Mouse (Mus musculus) hindbrain, postnatal 0 days (tissue): ENCODE measurements around the gene St6galnac1. TPM values are rescaled to one million over a fixed set of nuclear protein-coding genes. Genes with fewer than 3 reads are reported as not detected.
A peak's percentile ranks its signal among the peaks of the same experiment; 100 is the strongest.

Experiments
- ATAC-seq: fragments of 200-750 bp; cut with Nextera tagmentation; 2 replicates; pipeline ENCODE4 v1.8.0; 2017; ENCODE audit warnings: mild to moderate bottlenecking, moderate TSS enrichment, moderate library complexity
- DNase-seq: peaks from one replicate; pipeline ENCODE4 v3.0.0-alpha.2; 2015; ENCODE audit warnings: low spot score
- H3K27ac ChIP-seq: fragments of 300-500 bp; sonication (generic); 2 replicates; pipeline ENCODE4 v1.5.1; 2014; ENCODE audit warnings: mild to moderate bottlenecking
- H3K27me3 ChIP-seq: fragments of 300-500 bp; sonication (generic); 2 replicates; pipeline ENCODE4 v1.6.1; 2014; ENCODE audit warnings: low read length, mixed read lengths; ENCODE audit not compliant: insufficient read depth
- H3K36me3 ChIP-seq: fragments of 300-500 bp; sonication (generic); 2 replicates; pipeline ENCODE4 v1.6.1; 2014; ENCODE audit warnings: low read length, mixed read lengths; ENCODE audit not compliant: insufficient read depth
- H3K4me1 ChIP-seq: fragments of 300-500 bp; sonication (generic); 2 replicates; pipeline ENCODE4 v1.6.1; 2014; ENCODE audit warnings: antibody characterized with exemption, low read length, mixed read lengths; ENCODE audit not compliant: insufficient read depth
- H3K4me2 ChIP-seq: fragments of 300-500 bp; sonication (generic); 2 replicates; pipeline ENCODE4 v1.6.1; 2014; ENCODE audit warnings: low read depth, mild to moderate bottlenecking, low read length, moderate library complexity, mixed read lengths
- H3K4me3 ChIP-seq: fragments of 300-500 bp; sonication (generic); 2 replicates; pipeline ENCODE4 v1.5.1; 2014; ENCODE audit warnings: low read length
- H3K9ac ChIP-seq: fragments of 300-500 bp; sonication (generic); replicated peaks from 2 replicates; pipeline ENCODE4 v1.6.1; 2014; ENCODE audit warnings: mild to moderate bottlenecking, low read length, moderate library complexity, mixed read lengths
- H3K9me3 ChIP-seq: fragments of 300-500 bp; sonication (generic); 2 replicates; pipeline ENCODE4 v1.6.1; 2016; ENCODE audit warnings: low read length, mixed read lengths
- CTCF ChIP-seq: IDR thresholded peaks from 2 replicates; pipeline ENCODE4 v1.5.1; 2016; ENCODE audit warnings: antibody characterized with exemption, control low read depth, low read depth
- WGBS: fragments of 180-500 bp; shearing (Covaris S2); extraction: QIAGEN DNeasy Blood & Tissue Kit; methylation state at CpG from one replicate; pipeline ENCODE4 v1.1.7; 2014; 5-methylcytosine and 5-hydroxymethylcytosine counted together
- polyA plus RNA-seq: library from polyadenylated mRNA; unstranded; fragments of >200 nt; fragmentation: Nextera tagmentation; extraction: Ambion mirVana; gene quantifications from 2 replicates; pipeline ENCODE4 v1.2.1, GENCODE M21; 2015
- total RNA-seq: library from RNA; depleted of rRNA; stranded (reverse); fragments of >200 nt; gene quantifications from 2 replicates; pipeline ENCODE4 v1.2.3, GENCODE M21; 2014

St6galnac1 gene
- total and polyA plus RNA-seq, 2 experiments from 2014 or later: not detected

DNA sequence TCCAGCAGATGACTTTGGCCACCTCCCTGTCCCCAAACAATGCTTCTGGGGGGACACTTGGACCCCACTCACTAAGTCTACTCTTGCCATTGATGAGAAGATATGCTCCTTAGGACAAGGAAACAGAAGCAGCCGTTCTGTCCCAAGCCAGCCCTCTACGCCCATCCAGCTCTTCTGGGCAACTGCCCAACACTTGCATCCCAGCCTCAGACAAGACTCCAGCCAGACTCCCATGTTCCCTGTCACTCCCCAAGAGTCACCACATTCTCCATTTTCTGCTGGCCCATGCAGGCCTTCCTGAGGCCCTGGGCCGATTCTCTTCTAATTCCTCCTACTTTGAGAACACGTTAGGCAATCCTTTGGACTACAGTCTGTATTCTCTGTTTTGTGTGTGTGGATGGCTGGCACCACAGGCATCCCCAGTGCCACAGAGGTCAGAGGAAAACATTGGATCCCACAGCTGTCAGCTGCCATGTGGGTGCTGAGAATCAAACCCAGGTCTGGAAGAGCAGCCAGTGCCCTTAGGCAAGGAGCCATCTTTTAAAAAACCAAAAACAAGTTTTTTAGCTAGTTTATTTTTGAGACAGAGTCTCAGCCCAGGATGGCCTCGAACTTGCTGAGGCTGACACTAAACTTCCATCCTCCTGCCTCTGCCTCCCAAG, 44.8 kb upstream of the St6galnac1 start:
- Histone ChIP-seq H3K9me3 (no peaks in the 10 kb centered on the region), H3K4me1 (peaks cover 4% of the 10 kb centered on the region), H3K36me3 (no peaks in the 10 kb centered on the region), H3K4me3 (no peak overlapping the region), H3K27me3 (no peaks in the 10 kb centered on the region), H3K9ac (no peak overlapping the region), H3K4me2 (no peak overlapping the region), H3K27ac (peak overlapping the region; percentile 56; the same call in 1 of the 2 replicates)
- WGBS: 60% methylated on average over 5 of the region's 5 CpGs
- TF ChIP-seq CTCF: no peak
- peak; percentile 22 for DNase-seq
- ATAC-seq: no peak

DNA sequence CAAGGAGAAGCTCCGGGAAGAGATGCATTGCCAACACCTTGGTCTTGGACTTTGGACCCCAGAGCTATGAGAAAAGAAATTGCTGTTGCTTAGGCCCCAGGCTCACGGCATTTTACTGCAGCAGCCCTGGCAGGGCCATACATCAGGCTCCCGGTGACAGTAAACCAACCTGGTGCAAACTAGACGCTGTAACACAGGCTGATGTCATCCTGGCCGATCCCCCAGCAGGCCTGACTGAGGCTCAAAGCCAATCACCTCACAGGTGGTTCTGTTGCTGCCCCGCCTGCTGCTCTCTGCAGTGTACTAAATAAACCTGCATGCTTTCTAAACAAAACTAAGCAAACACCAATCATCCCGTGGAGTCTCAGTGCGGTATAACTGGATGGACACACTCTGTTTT, 43.4 kb upstream of the St6galnac1 start:
- Histone ChIP-seq H3K4me2 (no peak overlapping the region), H3K4me3 (no peak overlapping the region), H3K27me3 (no peaks in the 10 kb centered on the region), H3K9me3 (no peaks in the 10 kb centered on the region), H3K27ac (peak overlapping the region; percentile 56; the same call in 1 of the 2 replicates), H3K4me1 (peaks cover 17% of the 10 kb centered on the region), H3K9ac (no peak overlapping the region), H3K36me3 (no peaks in the 10 kb centered on the region)
- ATAC-seq (peak; percentile 48; the same call in 1 of the 2 replicates), DNase-seq (peak; percentile 50)
- no peak for TF ChIP-seq CTCF
- 53% methylated on average over 8 of the region's 8 CpGs for WGBS

DNA sequence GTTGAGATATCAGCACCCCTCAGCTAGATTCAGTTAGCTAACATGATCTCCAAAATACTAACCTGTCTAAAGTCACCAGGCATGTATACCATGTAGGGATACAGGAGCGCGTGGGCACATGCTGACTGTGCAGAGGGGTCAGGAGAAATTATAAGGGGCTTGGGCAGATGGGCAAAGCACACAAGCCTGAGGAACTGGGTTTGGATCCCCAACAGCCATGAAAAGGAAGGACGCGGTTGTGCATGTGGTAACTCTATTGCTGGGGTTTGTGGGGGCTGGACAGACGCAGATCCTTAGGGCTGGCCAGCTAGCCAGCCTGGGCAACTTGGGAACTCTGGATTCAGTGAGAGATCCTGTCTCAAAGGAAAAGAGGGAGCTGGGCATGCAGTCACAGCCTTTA, 42.3 kb upstream of the St6galnac1 start:
- ATAC-seq (no peak), DNase-seq (no peak)
- TF ChIP-seq CTCF: no peak
- peaks cover 29% of the 10 kb centered on the region for H3K4me1 ChIP-seq
- H3K9ac ChIP-seq: no peak overlapping the region
- H3K4me2 ChIP-seq: no peak overlapping the region
- H3K27me3 ChIP-seq: no peaks in the 10 kb centered on the region
- no peaks in the 10 kb centered on the region for H3K36me3 ChIP-seq
- no peak overlapping the region for H3K4me3 ChIP-seq
- H3K9me3 ChIP-seq: no peaks in the 10 kb centered on the region
- H3K27ac ChIP-seq: no peak overlapping the region
- 97% methylated on average over 5 of the region's 5 CpGs for WGBS

DNA sequence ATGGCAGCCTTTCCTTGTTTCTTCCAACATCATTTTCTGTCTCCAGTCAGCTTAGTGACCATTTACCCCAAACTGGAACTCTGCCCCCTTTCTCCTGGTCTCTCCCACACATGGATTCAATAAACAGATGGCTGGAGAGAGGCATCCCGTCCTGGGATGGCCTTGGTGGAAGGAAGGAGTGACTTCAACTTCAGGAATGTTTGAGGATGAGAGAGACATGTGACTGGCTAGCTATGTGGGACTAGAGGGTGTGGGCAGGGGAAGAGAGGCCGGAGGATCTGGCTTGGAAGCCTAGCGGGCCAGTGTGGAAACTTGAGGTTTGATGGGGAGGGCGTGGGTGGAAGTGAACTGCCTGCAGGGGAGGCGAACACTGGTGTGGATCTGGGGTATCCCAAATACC, 41.5 kb upstream of the St6galnac1 start:
- H3K9me3 ChIP-seq: no peaks in the 10 kb centered on the region
- no peak overlapping the region for H3K9ac ChIP-seq
- H3K36me3 ChIP-seq: no peaks in the 10 kb centered on the region
- TF ChIP-seq CTCF: no peak
- peaks cover 28% of the 10 kb centered on the region for H3K4me1 ChIP-seq
- ATAC-seq (no peak), DNase-seq (no peak)
- no peak overlapping the region for H3K4me2 ChIP-seq
- H3K27me3 ChIP-seq: no peaks in the 10 kb centered on the region
- no peak overlapping the region for H3K27ac ChIP-seq
- H3K4me3 ChIP-seq: no peak overlapping the region
- 88% methylated on average over 5 of the region's 5 CpGs for WGBS

DNA sequence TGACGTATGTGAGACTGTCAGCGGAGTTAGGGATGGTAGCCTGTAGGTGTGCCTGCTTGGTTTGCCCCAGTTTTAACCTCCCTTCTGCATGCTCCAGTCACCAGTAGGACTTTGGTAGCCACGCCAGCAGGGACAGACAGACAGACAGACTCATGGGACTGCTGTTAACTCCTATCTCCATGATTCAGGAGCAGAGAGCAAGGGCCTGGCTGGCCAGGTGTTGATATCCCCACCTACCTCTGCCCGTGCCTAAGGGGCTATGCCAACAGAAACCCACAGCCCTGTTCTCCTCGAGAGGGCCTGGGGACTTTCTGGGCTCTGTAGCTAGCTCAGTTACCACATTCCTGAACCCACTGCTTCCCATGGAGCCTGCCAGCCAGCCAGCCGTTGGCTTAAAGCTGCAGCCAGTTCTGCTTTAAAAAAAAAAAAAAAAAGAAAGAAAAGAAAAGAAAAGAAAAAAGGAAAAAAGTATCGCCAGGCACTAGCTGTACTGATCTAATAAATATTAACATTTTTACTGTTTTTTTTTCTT, 39.6 kb upstream of the St6galnac1 start:
- 15% methylated on average over 7 of the region's 7 CpGs for WGBS
- H3K9me3 ChIP-seq: no peaks in the 10 kb centered on the region
- ATAC-seq (no peak), DNase-seq (peak; percentile 40)
- H3K4me3 ChIP-seq: no peak overlapping the region
- no peaks in the 10 kb centered on the region for H3K27me3 ChIP-seq
- 0 out of 2 replicates have a peak, but pooled peaks have one; percentile 0 for TF ChIP-seq CTCF
- H3K4me2 ChIP-seq: peak overlapping the region; percentile 10; the same call in 1 of the 2 replicates
- peaks cover 41% of the 10 kb centered on the region for H3K4me1 ChIP-seq
- H3K27ac ChIP-seq: peak overlapping the region; percentile 95
- H3K9ac ChIP-seq: peak overlapping the region; percentile 28; the same call in 1 of the 2 replicates
- H3K36me3 ChIP-seq: no peaks in the 10 kb centered on the region

DNA sequence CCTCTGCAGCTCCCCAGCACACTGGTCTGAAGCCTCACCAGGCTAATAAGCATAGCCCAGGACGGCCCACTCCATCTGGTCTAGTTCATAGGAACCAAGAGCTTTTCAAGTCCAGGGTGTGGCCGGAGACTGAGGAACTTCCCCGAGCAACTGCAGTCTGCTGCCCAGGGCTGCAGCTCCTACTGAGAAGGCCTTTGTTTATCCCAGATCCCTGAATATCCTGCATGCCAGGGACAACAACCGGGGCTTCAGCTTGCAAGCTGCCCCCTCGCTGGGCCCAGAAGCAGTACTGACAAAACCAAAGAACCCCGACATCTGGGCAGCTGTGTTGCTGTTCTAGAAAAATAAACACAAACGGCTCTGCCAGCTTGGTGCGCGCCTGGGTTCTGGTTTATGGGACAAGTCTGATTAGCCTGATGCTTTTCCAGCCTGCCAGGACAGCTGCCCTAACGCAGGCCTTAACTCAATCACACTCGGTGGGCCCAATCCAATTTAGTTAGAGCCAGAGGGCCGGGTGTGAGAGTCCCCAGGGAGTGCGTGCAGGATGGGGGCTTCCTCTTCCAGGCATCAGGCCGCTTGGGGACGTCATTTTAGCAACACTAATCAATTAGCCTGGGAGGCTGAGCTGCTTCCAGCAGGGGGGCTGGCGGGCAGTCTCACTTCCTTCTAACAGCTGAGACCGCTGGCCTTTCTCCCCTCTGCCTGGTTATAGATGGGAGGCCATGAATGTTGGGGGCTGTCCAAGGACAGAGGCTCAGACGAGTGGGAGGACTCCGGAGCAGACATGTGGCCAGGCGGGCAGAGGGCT, 39.0 kb upstream of the St6galnac1 start:
- peak; percentile 84 for DNase-seq
- Histone ChIP-seq H3K9ac (peak overlapping the region; percentile 28; the same call in 1 of the 2 replicates), H3K27ac (peak overlapping the region; percentile 95), H3K27me3 (no peaks in the 10 kb centered on the region), H3K4me3 (no peak overlapping the region), H3K36me3 (no peaks in the 10 kb centered on the region), H3K9me3 (no peaks in the 10 kb centered on the region), H3K4me1 (peaks cover 41% of the 10 kb centered on the region), H3K4me2 (peak overlapping the region; percentile 10; the same call in 1 of the 2 replicates)
- TF ChIP-seq CTCF: no peak
- peak; percentile 19; the same call in 1 of the 2 replicates for ATAC-seq
- 6% methylated on average over 20 of the region's 20 CpGs for WGBS
